ENCODE assay signal across 13 mouse cellular contexts in genomic region chr4:133598616-133599015, GRCm38 (mm10). TPM values are rescaled to one million over a fixed set of nuclear protein-coding genes. Genes with fewer than 3 reads are reported as not detected.
DNase-seq lines count a peak whose midpoint lies in the region; ATAC-seq and TF ChIP-seq lines count a peak whose summit lies in the region.
"Had no signal": no experiment of that assay in that cellular context is flagged by ENCODE, and none has a peak within 500 bp of the region (broad histone marks: within the 10 kb centered on the region; RNA-seq: fewer than 3 reads in every experiment).

No protein-coding gene starts in this region.

- whole genome bisulfite sequencing in limb, embryonic 12.5 days, result 34% methylated on average over 4 of the region's 4 CpGs
- 36% methylated on average over 4 of the region's 4 CpGs for WGBS in limb, embryonic 10.5 days
- WGBS in intestine, embryonic 16.5 days, result 29% methylated on average over 4 of the region's 4 CpGs
- 31% methylated on average over 4 of the region's 4 CpGs for WGBS in lung, postnatal 0 days

- in situ Hi-C loops in ES-E14 (cut with MboI; ENCODE audit: low sequenced_read_pairs in 2 of 2, unreplicated experiment in 2 of 2), result loop anchor here in 1 of 2 experiments (25.0 kb wide), 1 partner anchor 239 kb away; no protein-coding TSS in a partner anchor

- peaks cover 19% of the 10 kb centered on the region for H3K4me1 ChIP-seq in limb, embryonic 12.5 days (replicated peaks)
- H3K4me1 ChIP-seq in limb, embryonic 10.5 days, result peaks cover 36% of the 10 kb centered on the region
- peaks cover 0 to 29% of the 10 kb centered on the region in 2 experiments; a peak in 2 of 4 replicates for H3K4me1 ChIP-seq in ES-E14 (ENCODE audit: control insufficient read depth in 2 of 2, insufficient read depth in 2 of 2, low read length in 2 of 2, poor library complexity in 1 of 2)
- H3K4me1 ChIP-seq in intestine, embryonic 16.5 days (ENCODE audit: control insufficient read depth, insufficient read depth, low read length), result peaks cover 20% of the 10 kb centered on the region
- H3K4me1 ChIP-seq in lung, postnatal 0 days (ENCODE audit: insufficient read depth, low read depth, low read length), result peaks cover 5% of the 10 kb centered on the region; the same call in 1 of the 2 replicates

- no peak for ATAC-seq in limb, embryonic 12.5 days (ENCODE audit: insufficient number of reproducible peaks, insufficient read depth, low FRiP score, low TSS enrichment, low read depth)
- peak; percentile 72 for ATAC-seq in intestine, embryonic 16.5 days
- no peak for ATAC-seq in lung, postnatal 0 days
- ATAC-seq: forebrain, embryonic 14.5 days had no signal

- TF ChIP-seq EP300 in lung, postnatal 0 days (IDR thresholded peaks at IDR 0.05), result no peak

- peak overlapping the region; percentile 49; the same call in 1 of the 2 replicates for H3K4me3 ChIP-seq in limb, embryonic 12.5 days (replicated peaks)
- no peak overlapping the region for H3K4me3 ChIP-seq in limb, embryonic 10.5 days
- H3K4me3 ChIP-seq in ES-E14 (ENCODE audit: insufficient read depth in 1 of 2, low read depth in 1 of 2, low read length in 2 of 2, poor library complexity in 1 of 2, severe bottlenecking in 1 of 2), result peak overlapping the region in 1 of 2 experiments; percentile 72; a peak in 1 of 4 replicates
- H3K4me3 ChIP-seq in intestine, embryonic 16.5 days (ENCODE audit: low read length), result peak overlapping the region; percentile 52
- no peak overlapping the region for H3K4me3 ChIP-seq in lung, postnatal 0 days (ENCODE audit: low read depth, low read length)

- H3K36me3 ChIP-seq in limb, embryonic 12.5 days, result peaks cover 8% of the 10 kb centered on the region; the same call in 1 of the 2 replicates
- peaks cover 7% of the 10 kb centered on the region for H3K36me3 ChIP-seq in limb, embryonic 10.5 days
- no peaks in the 10 kb centered on the region for H3K36me3 ChIP-seq in ES-E14 (ENCODE audit: control insufficient read depth, insufficient read depth, low read length, poor library complexity, severe bottlenecking)
- no peaks in the 10 kb centered on the region for H3K36me3 ChIP-seq in intestine, embryonic 16.5 days (ENCODE audit: control insufficient read depth, insufficient read depth, low read length)
- H3K36me3 ChIP-seq in lung, postnatal 0 days (ENCODE audit: insufficient read depth, low read length), result 0 out of 2 replicates have a peak, but pooled peaks cover under 1% of the 10 kb centered on the region

- no peak for TF ChIP-seq CTCF in lung, postnatal 0 days (IDR thresholded peaks at IDR 0.05)

- no peak overlapping the region for H3K9ac ChIP-seq in limb, embryonic 12.5 days (replicated peaks)
- H3K9ac ChIP-seq in ES-E14 (ENCODE audit: insufficient read depth, low read depth, low read length, poor library complexity, severe bottlenecking), result no peak overlapping the region; the same call in 1 of the 2 replicates
- H3K9ac ChIP-seq in intestine, embryonic 16.5 days (ENCODE audit: low read depth, low read length), result peak overlapping the region; percentile 69
- no peak overlapping the region for H3K9ac ChIP-seq in lung, postnatal 0 days (replicated peaks; ENCODE audit: low read depth)

- peaks cover 51% of the 10 kb centered on the region for H3K27me3 ChIP-seq in limb, embryonic 12.5 days
- peaks cover 60% of the 10 kb centered on the region for H3K27me3 ChIP-seq in limb, embryonic 10.5 days (ENCODE audit: low read depth, poor library complexity, severe bottlenecking)
- H3K27me3 ChIP-seq in intestine, embryonic 16.5 days (replicated peaks; ENCODE audit: control insufficient read depth, insufficient read depth, low read length), result peaks cover 5% of the 10 kb centered on the region; the same call in 1 of the 2 replicates
- H3K27me3 ChIP-seq in lung, postnatal 0 days (replicated peaks; ENCODE audit: insufficient read depth, low read length), result no peaks in the 10 kb centered on the region

- no peaks in the 10 kb centered on the region for H3K9me3 ChIP-seq in limb, embryonic 12.5 days
- H3K9me3 ChIP-seq in limb, embryonic 10.5 days (replicated peaks), result no peaks in the 10 kb centered on the region
- H3K9me3 ChIP-seq in ES-E14 (ENCODE audit: control insufficient read depth, insufficient read depth, low read depth, low read length), result no peaks in the 10 kb centered on the region
- no peaks in the 10 kb centered on the region for H3K9me3 ChIP-seq in intestine, embryonic 16.5 days (ENCODE audit: control insufficient read depth, low read length)
- H3K9me3 ChIP-seq in lung, postnatal 0 days (ENCODE audit: low read length), result no peaks in the 10 kb centered on the region

- H3K27ac ChIP-seq in limb, embryonic 12.5 days, result no peak overlapping the region
- no peak overlapping the region for H3K27ac ChIP-seq in limb, embryonic 10.5 days
- H3K27ac ChIP-seq in ES-E14 (ENCODE audit: insufficient read depth, low read depth, low read length, poor library complexity, severe bottlenecking), result peak overlapping the region; percentile 86
- peak overlapping the region; percentile 98 for H3K27ac ChIP-seq in intestine, embryonic 16.5 days (ENCODE audit: low read length)
- H3K27ac ChIP-seq in lung, postnatal 0 days (ENCODE audit: low read length), result peak overlapping the region; percentile 84

- DNase-seq in limb, embryonic 10.5 days (ENCODE audit: low spot score), result no peak
- no peak for DNase-seq in ES-E14 (ENCODE audit: low read depth, low spot score)
- DNase-seq in lung, postnatal 0 days (ENCODE audit: low spot score), result peak; percentile 77
- no peak for DNase-seq in gastrocnemius, postnatal 4 days (ENCODE audit: low spot score in 2 of 2)
- DNase-seq in right cerebral cortex, adult 18-20 months, result no peak
- no peak for DNase-seq in c-Kit-positive CD71-positive TER-119-positive erythroid progenitor cells, embryonic 14.5 days (ENCODE audit: low spot score)
- DNase-seq: left cerebral cortex, postnatal 4 days; thymus, adult 18-20 months had no signal

- peak overlapping the region; percentile 69; the same call in 1 of the 2 replicates for H3K4me2 ChIP-seq in limb, embryonic 12.5 days
- peak overlapping the region; percentile 89 for H3K4me2 ChIP-seq in intestine, embryonic 16.5 days (ENCODE audit: low read depth, low read length)
- H3K4me2 ChIP-seq in lung, postnatal 0 days (replicated peaks; ENCODE audit: low read depth, low read length), result 0 out of 2 replicates have a peak overlapping the region, but pooled peaks have one; percentile 67

TF ChIP-seq in ES-E14, 5 proteins besides CTCF, POLR2A, EP300 and RAD21:
- TF ChIP-seq ZC3H11A (IDR thresholded peaks at IDR 0.05; ENCODE audit: borderline replicate concordance, low read depth, low read length), result no peak
TF ChIP-seq in ES-E14: peak in this region for 0.

RNA-seq across cellular contexts. Expression of gene Sfn, which starts 3.4 kb away (rescaled TPM):
- 37.2 and 43.3 TPM in 2 replicates for polyA plus RNA-seq in limb, embryonic 12.5 days (2016; fragmentation: Nextera tagmentation; extraction: Ambion mirVana)
- 29.7 and 38.7 TPM in 2 replicates for polyA plus RNA-seq in limb, embryonic 10.5 days (2016; fragmentation: Nextera tagmentation; extraction: Ambion mirVana)
- 35.8 and 46.6 TPM in 2 replicates for total RNA-seq in ES-E14 (2012; rRNA removed)
- 50.1 and 59.9 TPM in 2 replicates for polyA plus RNA-seq in intestine, embryonic 16.5 days (2015; fragmentation: Nextera tagmentation; extraction: Ambion mirVana)
- 23.7 and 32.4 TPM in 2 replicates for polyA plus RNA-seq in lung, postnatal 0 days (2015; fragmentation: Nextera tagmentation; extraction: Ambion mirVana)
- total RNA-seq in gastrocnemius, postnatal 4 days (2021), result 1 to 10 TPM; 2.2 to 2.3 TPM

RNA-seq across cellular contexts. Expression of gene Gpn2, which starts 14.5 kb away (rescaled TPM):
- 21.3 and 23.2 TPM in 2 replicates for polyA plus RNA-seq in limb, embryonic 12.5 days (2016; fragmentation: Nextera tagmentation; extraction: Ambion mirVana)
- 31.3 and 31.6 TPM in 2 replicates for polyA plus RNA-seq in limb, embryonic 10.5 days (2016; fragmentation: Nextera tagmentation; extraction: Ambion mirVana)
- total RNA-seq in ES-E14 (2012; rRNA removed), result 39.5 and 52.6 TPM in 2 replicates
- polyA plus RNA-seq in intestine, embryonic 16.5 days (2015; fragmentation: Nextera tagmentation; extraction: Ambion mirVana), result 17.1 and 17.3 TPM in 2 replicates
- 15.8 and 17.6 TPM in 2 replicates for polyA plus RNA-seq in lung, postnatal 0 days (2015; fragmentation: Nextera tagmentation; extraction: Ambion mirVana)
- total RNA-seq in gastrocnemius, postnatal 4 days (2021), result 1 to 10 TPM; 6.5 to 7.6 TPM

RNA-seq across cellular contexts. Expression of gene Gpatch3, which starts 24.1 kb away (rescaled TPM):
- polyA plus RNA-seq in limb, embryonic 12.5 days (2016; fragmentation: Nextera tagmentation; extraction: Ambion mirVana), result 11.7 and 12.0 TPM in 2 replicates
- polyA plus RNA-seq in limb, embryonic 10.5 days (2016; fragmentation: Nextera tagmentation; extraction: Ambion mirVana), result 12.9 and 14.0 TPM in 2 replicates
- 14.4 and 19.9 TPM in 2 replicates for total RNA-seq in ES-E14 (2012; rRNA removed)
- 5.5 and 7.5 TPM in 2 replicates for polyA plus RNA-seq in intestine, embryonic 16.5 days (2015; fragmentation: Nextera tagmentation; extraction: Ambion mirVana)
- polyA plus RNA-seq in lung, postnatal 0 days (2015; fragmentation: Nextera tagmentation; extraction: Ambion mirVana), result 6.7 and 7.1 TPM in 2 replicates
- 1 to 10 TPM; 5.2 to 6.0 TPM for total RNA-seq in gastrocnemius, postnatal 4 days (2021)

RNA-seq across cellular contexts. Expression of gene Nr0b2, which starts 45.4 kb away (rescaled TPM):
- not detected in 2 replicates for polyA plus RNA-seq in limb, embryonic 12.5 days (2016; fragmentation: Nextera tagmentation; extraction: Ambion mirVana)
- polyA plus RNA-seq in limb, embryonic 10.5 days (2016; fragmentation: Nextera tagmentation; extraction: Ambion mirVana), result 0.13 TPM in 1 of 2 replicates, not detected in the other
- 0.31 and 0.32 TPM in 2 replicates for total RNA-seq in ES-E14 (2012; rRNA removed)
- polyA plus RNA-seq in intestine, embryonic 16.5 days (2015; fragmentation: Nextera tagmentation; extraction: Ambion mirVana), result 9.2 and 10.3 TPM in 2 replicates
- 0.37 and 0.39 TPM in 2 replicates for polyA plus RNA-seq in lung, postnatal 0 days (2015; fragmentation: Nextera tagmentation; extraction: Ambion mirVana)
- total RNA-seq in gastrocnemius, postnatal 4 days (2021), result not detected
- total RNA-seq: left cerebral cortex, postnatal 4 days had no signal
- polyA plus RNA-seq: brain, embryonic 14.5 days; cortical plate, adult 2 months; forebrain, embryonic 14.5 days had no signal

RNA-seq across cellular contexts. Expression of gene Zdhhc18, which starts 51.3 kb away (rescaled TPM):
- polyA plus RNA-seq in limb, embryonic 12.5 days (2016; fragmentation: Nextera tagmentation; extraction: Ambion mirVana), result 4.0 and 7.1 TPM in 2 replicates
- 3.6 and 4.0 TPM in 2 replicates for polyA plus RNA-seq in limb, embryonic 10.5 days (2016; fragmentation: Nextera tagmentation; extraction: Ambion mirVana)
- total RNA-seq in ES-E14 (2012; rRNA removed), result 39.0 and 55.8 TPM in 2 replicates
- 1.3 and 1.6 TPM in 2 replicates for polyA plus RNA-seq in intestine, embryonic 16.5 days (2015; fragmentation: Nextera tagmentation; extraction: Ambion mirVana)
- polyA plus RNA-seq in lung, postnatal 0 days (2015; fragmentation: Nextera tagmentation; extraction: Ambion mirVana), result 5.8 and 9.4 TPM in 2 replicates
- 10 to 100 TPM; 20.8 to 23.7 TPM for total RNA-seq in gastrocnemius, postnatal 4 days (2021)

Comparison
In these comparisons a context has a peak if more than half of its experiments do, and no peak if none do; other contexts are left out.
1. H3K4me3 ChIP-seq: peak in limb, embryonic 12.5 days (single experiment) and intestine, embryonic 16.5 days (single experiment); none in limb, embryonic 10.5 days (single experiment) and lung, postnatal 0 days (single experiment).
2. H3K27ac ChIP-seq: peak in ES-E14 (single experiment), intestine, embryonic 16.5 days (single experiment) and lung, postnatal 0 days (single experiment); none in limb, embryonic 12.5 days (single experiment) and limb, embryonic 10.5 days (single experiment).
3. Peak in every context shown above with its lines, with median percentiles within 50 percentile points of each other: H3K4me2 ChIP-seq.